Mouse (Mus musculus) embryo, embryonic 10 days (tissue): Measurements from ENCODE around the gene Ranbp3l.
A peak's percentile ranks its signal among the peaks of the same experiment; 100 is the strongest.

ENCODE experiments used
- DNase-seq: peaks from one replicate; pipeline ENCODE4 v3.0.0-alpha.2; 2015; ENCODE audit warnings: low spot score

The Ranbp3l gene

DNA sequence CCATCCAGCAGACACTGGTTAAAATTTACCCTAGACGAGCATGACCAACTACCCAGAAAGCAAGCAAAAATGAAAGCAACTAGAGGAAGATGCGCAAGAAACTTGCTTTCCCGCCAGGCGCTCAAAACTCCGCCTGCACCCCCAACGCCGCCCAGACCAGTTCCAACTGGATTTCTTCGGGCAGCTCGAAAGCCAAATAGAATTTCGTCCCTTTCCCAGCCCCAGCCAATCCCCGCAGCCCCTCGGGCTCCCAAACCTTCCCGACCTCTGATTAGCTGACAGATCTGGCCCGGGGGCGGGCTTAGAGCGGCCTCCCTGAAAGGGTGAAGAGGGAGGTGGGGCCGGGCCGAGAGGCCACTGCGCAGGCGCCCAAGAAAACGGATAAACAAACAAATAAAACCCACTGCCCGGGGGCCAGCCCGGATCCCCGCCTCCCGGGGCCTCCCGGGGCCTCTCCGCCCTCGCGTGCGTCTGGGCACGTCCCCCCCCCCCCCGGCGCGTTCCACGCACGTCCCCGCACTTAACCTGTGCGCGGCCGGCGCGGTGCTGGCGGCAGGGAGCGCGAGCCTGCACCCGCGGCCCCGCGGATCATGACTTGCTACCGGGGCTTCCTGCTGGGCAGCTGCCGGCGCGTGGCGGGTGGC, 103.3 kb downstream of the Ranbp3l start, which contains the start of gene Nadk2:
Nadk2 (plus strand) TSS at position 349 of the 644 bp plus-strand sequence.
- DNase-seq, result peak; percentile 95

DNA sequence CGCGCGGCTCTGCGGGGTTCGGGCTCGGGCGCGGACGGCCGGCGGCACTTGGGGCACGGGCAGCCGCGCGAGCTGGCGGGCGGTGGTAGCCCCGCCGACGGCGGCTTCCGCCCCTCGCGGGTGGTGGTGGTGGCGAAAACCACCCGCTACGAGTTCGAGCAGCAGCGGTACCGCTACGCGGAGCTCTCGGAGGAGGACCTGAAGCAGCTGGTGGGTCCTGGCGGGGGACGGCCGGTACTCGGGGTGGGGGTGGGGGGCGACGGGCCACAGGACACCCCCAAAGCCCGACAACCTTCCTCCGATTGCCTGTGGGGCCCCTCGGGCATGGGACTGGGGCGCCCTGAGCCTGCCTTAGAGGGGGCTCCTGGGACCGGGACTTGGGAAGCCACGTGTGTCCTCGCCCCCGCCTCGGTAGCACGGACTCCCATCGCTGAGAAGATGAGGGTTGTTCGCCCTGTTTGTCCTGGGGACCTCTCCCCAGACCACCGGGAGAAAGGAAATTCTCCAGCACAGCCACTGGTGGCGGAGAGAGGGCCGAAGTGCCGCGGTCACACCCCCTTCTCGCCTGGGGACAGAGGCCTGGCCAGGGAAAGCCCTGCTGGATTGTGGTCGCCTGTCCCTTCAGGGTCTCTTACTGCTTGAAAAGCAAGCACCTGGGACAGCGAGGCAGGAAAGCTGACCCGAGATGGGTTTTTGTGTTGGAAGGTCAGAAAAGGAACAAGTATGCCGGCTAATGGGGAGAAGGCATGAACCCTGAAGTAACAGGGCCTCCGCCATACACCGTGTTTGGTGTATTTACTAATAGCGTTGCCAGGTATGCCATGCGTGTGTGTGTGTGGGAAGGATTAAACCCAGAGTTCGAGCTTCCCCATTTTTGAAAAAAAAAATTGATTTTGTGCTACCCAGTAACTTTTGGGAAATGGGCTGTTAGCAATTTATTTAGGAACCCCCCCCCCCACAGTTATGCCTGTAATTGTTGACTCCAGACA, 104.1 kb downstream of the Ranbp3l start:
- DNase-seq, result peak; percentile 63

DNA sequence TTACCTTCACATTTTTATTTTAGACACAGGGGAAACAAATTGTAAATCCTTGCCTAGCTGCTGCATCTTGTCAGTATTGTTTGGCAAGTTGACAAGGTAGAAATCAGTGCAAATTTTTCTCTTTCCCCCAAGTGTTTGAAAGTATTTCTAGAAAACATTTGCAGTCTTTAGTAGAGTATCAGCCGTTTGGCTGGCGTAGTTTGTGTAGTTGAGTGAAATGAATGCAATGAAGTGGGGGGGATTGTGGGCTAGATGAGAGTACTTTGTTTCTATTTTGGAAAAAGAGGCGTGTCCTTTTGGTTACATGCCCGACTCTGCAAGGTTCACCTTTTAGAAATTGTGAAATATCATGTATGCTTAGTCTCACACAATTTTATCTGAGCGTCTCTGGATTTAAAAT, 104.9 kb downstream of the Ranbp3l start:
- no peak for DNase-seq

DNA sequence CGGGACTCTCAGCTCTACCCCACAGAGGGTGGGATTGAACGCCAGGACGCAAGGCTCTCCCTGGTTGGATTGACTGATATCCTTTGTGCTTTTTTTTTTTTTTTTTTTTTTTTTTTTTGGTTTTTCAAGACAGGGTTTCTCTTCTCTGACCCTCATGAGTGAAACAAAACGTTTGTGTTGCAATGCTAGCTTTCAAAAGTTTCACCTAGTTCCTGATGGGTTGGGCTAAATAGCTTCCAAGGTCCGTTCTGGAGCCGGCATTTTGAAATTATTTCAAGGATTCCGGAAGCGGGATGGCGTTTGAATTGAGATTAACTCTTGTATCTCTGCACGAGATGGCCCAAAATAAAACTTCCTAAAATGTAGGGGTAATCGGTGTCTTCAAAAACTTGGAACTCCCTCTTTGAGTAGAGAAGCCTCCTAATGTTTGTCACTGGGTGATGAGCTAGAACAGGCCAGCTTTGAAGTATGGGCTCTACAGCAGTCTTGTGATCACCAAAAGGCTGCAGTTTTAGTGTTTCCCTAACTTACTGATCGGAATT, 105.4 kb downstream of the Ranbp3l start:
- no peak for DNase-seq

DNA sequence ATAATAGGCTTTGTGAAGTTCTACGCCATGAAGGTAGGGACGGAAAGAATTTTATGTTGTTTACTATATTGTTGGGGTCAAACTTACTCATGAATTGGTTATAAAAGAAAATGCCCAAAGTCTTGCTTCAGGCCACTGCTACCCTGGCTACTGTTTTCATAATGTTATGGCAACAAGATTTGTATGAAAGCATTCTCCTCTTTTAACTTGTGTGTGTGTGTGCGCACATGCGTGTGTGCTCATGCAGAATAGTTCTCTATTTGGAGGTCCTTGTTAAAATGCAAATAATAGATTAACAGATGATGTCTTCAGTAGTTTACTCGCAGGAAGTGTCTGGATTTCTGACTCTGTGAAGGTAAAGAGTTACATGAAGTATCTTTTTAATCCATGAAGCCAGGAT, 105.9 kb downstream of the Ranbp3l start:
- DNase-seq, result no peak

DNA sequence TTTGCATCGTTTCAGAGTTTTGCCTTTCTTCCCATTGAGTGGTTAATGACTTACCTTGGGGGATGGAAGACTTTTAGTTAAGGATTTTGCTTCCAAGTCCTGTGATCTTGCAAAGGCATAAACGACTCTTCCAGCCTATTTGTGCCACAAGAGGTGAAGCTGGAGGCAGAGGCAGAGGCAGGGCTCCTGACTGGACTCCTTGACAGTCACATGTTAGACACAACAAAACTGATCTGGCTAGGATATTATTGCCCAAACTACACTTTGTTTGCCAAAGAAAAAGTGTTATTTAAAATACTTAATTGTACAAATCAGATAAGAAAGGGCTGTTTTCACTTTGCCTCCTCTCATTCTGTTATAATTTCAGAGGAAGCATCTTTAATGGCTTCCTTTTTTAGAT, 106.4 kb downstream of the Ranbp3l start:
- DNase-seq, result no peak

DNA sequence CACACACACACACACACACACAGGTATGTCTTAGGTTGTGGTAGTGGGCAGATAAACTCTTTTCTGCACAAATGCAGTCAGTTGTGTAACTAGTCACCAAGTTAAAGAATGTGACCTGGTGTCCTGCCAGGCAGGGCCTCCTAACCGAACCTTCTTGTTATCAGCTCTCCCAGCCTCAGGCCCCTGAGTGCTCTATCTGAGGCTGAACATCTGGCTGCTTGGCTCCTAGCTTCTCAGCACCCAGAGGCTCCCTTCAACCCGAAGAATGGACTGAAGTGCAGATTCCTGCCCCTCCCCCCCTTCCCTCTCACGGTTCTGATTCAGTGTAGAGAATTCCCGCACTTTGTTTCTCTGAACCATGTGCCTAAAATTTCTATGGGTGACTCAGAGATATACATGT, 106.9 kb downstream of the Ranbp3l start:
- DNase-seq, result peak; percentile 45

DNA sequence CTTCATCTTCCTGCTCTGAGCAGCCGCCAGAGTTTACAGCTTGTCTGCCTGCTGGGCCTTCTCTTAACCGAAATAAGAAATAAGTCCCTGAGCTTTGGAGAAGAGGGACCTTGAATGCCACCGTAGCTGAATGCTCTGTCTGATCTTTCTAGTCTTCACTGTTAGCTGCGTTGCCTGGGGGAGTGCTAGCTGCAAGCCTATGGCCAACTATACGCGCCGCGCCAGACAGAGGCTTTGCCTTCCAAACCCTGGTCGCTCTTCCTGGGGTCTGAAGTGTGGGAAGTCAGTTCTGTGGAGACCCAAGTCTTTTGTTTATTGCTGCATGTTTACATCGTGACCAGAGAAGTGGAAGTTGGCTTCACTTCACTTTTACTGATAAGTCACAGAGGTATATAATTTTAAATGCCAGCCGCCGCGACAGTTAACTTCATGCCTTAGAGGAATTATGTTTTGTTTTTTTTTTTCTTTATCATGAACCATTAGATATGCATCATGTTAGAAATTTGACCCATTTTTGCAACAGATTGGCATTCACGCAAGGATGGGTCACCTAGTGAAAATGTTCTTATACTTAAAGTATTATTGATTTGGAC, 108.0 kb downstream of the Ranbp3l start:
- peak; percentile 28 for DNase-seq

DNA sequence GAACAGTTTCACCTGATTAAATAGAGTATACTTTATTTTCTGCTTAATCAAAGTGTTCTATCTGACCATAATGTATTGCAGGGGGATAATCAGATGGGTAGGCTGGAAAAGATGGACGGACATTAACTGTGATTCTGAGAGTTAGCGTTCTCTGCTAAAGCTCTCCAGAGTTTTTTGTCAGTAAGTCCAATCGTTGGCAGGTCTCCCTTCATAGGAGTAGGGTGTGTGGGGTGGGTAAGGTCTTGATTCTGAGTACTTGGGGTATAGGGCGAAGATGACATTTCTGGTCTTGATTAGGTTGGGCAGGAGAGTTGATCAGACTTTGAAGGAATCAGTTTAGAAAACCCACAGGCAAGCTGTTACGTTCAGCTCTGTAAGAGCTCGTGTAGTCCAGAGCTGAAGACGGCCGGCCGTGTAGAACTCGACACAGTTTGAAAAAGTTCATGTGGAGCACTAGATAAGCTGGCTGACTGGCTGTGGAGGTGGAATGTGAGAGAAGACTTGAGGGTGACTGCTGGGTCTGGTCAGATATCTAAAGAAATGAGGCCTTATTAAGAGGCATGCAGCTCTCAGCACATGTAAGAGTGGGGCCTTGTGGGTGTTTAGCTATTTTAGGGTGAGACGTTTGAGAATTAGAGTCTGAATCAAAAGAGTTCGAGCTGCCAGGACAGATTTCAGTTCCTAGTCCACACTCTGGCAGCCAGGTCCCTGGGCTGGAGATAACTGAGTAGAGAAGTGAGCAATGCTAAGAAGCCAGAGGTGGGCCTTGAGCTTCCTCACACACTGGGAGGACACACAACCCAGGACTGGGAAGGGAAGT, 110.9 kb downstream of the Ranbp3l start:
- no peak for DNase-seq

DNA sequence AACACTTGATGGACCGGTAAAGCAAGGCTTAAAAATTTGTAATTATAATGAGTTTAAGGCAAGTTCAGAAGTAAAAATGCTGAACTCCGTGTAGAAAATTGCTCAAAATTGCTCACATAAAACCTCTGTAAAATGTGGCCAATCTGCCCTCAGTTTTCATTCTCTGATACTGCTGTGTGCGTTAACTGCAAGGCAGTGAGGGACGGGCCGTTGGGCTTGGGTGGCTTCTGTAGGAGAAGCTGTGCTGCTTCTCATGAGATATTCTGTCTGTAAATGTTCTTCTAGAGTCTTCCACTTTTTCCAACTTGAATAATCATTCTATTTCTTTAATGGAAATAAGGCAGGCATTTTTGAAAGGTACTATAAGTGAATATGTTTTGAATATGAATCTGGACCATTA, 111.9 kb downstream of the Ranbp3l start:
- no peak for DNase-seq

DNA sequence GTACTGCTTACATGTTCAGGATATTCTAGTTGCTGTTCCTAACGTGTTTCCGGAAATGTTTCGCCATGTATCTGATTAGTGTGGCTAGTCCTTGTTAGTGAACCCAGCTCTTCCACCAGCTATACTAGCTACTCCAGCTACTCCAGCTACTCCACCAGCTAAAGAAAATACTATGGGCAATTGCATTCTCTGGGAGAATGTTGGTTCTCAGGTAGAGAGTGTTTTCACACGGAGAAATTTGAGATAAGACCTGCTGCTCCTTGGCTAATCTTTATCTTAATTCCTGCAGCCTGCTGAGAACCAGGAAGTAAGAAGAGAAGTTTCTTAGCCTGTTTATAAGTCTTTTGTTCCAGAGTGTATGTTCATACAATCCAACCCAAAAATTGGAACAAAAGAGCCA, 112.5 kb downstream of the Ranbp3l start:
- DNase-seq, result no peak

DNA sequence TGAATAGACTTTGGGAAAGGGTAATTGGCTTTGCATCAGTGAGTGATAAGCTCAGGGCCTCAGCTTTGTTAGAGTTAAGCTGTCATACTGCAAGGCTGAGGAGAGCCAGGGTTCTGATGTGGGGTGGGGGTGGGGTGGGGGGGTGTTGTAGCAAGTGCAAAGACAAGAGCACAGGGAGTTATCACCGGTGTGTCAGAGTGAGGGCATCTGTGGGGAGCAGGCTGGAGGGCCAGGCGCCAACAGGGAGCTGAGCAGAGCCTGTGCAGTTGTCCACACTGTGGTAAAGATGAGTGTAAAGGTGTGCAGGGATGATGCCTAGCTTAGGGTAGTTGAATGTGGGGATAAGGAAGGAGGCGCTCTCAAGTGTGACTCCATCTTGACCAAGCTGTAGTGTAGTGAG, 113.5 kb downstream of the Ranbp3l start:
- DNase-seq, result no peak

DNA sequence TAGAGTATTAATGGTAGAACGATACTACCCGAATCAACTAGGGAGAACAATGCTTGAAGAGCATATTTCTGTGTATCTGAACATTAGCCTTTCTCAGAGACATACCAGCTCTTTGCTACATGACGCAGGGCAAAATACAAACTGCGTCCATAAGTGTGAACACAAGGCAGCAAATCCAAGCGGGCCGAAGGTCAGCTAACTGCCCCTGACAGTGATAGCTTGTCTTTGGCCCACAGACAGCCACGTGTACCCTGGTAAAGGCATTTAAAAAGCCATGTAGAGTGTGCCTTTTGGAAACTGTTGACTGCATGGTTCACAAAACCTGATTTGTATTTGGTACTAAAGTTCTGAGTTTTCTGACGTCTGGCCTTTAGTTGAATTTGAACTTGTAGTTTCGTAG, 115.0 kb downstream of the Ranbp3l start:
- DNase-seq, result no peak

DNA sequence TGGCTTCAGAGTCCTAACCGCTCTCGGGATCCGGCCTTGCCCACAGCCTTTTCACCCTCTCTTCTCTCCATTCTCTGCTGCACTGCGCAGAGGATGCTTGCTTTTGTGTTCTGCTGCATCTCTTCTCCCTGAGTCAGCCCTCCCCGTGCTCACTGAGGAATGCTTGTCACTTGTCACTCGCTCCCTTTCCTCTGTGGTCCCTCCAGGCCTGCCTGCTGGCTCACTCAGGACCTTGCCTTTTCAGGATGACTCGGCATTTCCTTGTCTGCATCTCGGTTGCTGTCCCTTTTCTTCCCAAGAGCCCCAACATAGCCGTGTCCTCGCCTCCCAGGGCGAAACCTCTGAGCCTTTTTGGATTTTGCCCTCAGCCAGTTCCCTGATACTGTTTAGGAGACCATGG, 119.1 kb downstream of the Ranbp3l start:
- DNase-seq, result peak; percentile 51

DNA sequence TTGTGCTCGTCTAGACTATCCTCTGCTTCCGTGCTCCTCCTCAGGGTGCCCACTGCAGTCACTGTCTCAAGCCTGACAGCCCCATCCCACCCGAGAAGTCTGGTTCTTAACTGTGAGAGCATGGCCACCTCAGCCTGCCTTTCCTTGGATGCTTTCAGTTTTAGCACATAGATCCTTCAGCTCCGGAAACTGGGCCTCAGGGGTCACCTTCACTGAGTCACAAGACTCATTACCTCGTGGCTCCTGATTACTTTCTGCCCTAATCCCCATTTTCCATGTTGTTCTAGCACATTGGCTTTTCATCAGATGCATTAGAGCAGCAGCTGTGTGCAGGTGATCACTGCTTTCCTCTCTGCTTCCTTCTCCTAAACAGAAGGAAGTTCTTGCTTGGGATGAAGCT, 119.7 kb downstream of the Ranbp3l start:
- no peak for DNase-seq

DNA sequence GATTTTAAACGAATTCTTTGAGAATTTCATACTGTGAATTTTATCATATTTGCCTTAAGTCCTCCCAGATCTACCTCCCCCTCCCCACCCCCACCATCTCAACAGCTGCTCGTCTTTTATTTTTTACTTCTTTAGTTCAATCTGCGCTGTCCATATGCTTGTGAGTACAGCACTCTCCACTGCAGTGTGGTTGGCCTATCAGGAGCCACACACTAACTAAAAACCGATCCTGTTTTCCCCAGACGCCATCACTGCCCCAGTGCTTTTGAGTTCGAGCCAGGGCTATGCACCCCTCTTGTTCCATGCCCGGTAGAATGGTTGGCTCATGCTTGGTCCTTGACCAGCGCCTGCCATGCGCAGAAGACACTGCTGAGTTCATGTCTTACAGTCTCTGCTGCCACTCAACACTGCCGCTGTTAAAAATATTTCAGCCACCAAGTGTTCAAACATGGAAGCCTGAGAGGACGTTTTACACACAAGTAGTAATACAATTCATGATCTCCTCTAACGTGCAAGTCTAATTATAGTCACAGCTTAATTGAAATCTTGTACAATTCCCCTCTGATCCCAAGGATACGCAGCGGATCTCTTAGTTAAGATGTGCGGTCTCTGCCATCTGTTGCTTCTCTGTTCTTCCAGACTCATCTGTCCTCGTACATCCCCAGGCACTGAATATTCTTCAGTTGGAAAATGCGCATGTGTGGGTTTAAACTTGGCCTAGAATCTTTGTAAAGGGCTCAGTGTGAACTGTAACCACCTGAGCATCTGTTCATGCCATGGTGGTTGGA, 120.3 kb downstream of the Ranbp3l start:
- no peak for DNase-seq

DNA sequence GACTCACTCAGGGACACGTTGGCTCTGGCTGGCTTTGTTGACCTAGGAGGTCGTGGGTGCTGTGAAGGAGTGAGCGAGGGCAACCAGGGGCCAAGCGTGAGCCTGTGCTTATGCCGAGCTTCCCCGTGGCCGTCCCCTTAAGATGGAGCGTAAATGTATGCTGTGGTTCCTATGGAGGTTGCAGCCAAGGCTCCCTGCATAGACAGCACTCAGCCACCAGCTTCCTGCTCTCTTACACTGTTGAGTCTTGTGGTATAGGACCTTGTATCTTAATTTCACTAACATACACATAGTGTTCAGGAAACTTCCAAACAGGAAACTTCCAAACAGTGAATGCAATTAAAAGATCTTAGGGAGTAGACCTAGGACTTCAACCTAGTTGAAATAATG, 120.9 kb downstream of the Ranbp3l start:
- no peak for DNase-seq

DNA sequence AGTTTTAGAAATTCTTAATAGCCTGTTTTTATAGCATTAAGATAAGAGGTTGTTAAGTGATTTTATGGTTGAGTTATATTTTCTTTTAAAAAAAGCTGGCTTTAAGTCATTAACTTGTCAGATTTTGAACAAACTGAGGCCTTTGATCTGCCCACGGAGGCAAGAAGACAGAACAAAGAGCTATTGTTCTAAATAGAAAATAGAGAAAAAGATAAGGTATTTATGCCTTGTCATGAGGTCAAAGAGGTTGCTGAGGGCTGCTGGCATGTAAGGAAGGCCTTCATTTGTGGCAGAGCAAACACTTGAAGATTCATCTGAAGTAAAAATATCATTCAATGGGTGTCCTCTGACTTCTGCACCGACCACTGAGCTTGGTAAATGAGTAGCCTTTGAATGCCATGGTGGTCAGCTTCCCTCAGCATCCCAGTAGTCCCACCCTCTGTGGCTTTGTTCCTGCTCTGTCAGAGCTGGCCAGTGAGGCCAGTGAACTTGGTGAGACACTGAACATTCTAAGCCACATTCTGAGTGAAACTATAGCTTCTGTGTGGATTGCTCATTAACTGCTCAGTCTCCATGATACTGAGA, 121.5 kb downstream of the Ranbp3l start:
- DNase-seq, result peak; percentile 20

DNA sequence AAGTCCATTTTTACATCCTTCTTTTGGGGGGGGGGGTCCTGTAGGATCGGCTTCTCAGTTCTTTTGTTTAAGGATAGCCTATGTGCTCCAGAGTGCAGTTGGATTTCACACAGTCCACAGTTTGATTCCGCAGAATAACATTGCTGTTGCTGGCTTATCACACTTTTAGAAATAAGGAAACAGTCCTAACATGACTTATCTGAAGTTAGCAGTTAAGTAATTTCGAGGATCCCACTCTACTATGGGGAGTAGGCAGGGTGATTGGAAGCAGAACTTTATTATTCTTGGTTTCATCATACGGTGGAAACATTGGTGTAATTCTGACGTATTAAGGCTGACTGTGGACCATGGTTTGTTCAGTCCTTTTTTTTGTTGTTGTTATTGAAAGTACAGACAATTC, 122.9 kb downstream of the Ranbp3l start:
- no peak for DNase-seq

DNA sequence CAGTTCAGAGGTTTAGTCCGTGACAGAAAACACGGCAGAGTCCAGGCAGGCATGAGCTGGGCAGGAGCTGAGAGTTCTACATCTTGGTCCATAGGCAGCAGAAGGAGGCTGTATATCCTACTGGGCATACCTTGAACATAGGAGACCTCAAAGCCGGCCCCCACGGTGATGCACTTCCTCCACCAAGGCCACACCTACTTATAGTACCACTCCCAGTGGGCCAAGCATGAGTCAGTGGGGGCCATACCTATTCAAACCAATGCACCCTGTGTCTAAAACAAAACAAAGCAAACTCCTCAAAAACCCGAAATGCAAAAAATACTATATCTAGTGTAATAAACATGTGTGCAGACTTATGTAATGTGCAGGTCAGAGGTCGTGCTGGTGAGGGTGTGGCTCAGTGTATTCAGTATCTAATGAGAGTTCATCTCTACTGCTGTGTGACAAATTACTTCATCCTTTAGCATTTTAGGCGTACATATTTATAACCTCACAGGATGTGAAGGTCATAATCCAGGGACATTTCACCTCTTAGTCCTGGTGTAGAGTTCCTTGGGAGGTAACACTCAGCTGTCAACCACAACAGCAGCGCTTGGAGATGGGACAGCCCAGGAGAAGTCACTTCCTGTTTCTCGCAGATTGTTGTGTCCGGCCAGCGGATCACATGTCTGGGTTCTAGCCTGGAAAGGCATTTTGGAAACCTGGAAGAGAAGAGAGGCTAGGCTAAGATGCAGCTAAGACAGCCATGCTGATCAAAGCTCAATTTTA, 126.0 kb downstream of the Ranbp3l start:
- DNase-seq, result no peak
